Mouse (Mus musculus) forebrain, embryonic 16.5 days (tissue): ENCODE measurements around the gene Olfr1423. TPM values are rescaled to one million over a fixed set of nuclear protein-coding genes. Genes with fewer than 3 reads are reported as not detected.

ENCODE experiments used
- ATAC-seq: fragments of 200-750 bp; cut with Nextera tagmentation; 2 replicates; pipeline ENCODE4 v1.8.0; 2017; ENCODE audit warnings: mild to moderate bottlenecking, moderate library complexity
- H3K27ac ChIP-seq: fragments of 300-500 bp; sonication (generic); 2 replicates; pipeline ENCODE4 v1.5.1; 2014; ENCODE audit warnings: low read length, control low read depth
- H3K27me3 ChIP-seq: fragments of 300-500 bp; sonication (generic); replicated peaks from 2 replicates; pipeline ENCODE4 v1.6.1; 2014; ENCODE audit warnings: low read length; ENCODE audit not compliant: control insufficient read depth, insufficient read depth
- H3K36me3 ChIP-seq: fragments of 300-500 bp; sonication (generic); 2 replicates; pipeline ENCODE4 v1.6.1; 2014; ENCODE audit not compliant: control insufficient read depth, insufficient read depth
- H3K4me1 ChIP-seq: fragments of 300-500 bp; sonication (generic); replicated peaks from 2 replicates; pipeline ENCODE4 v1.6.1; 2014; ENCODE audit warnings: low read length; ENCODE audit not compliant: control insufficient read depth, insufficient read depth
- H3K4me2 ChIP-seq: fragments of 300-500 bp; sonication (generic); 2 replicates; pipeline ENCODE4 v1.6.1; 2014; ENCODE audit warnings: mild to moderate bottlenecking, low read length, control low read depth
- H3K4me3 ChIP-seq: fragments of 300-500 bp; sonication (generic); replicated peaks from 2 replicates; pipeline ENCODE4 v1.5.1; 2014; ENCODE audit warnings: mild to moderate bottlenecking, low read length, control low read depth
- H3K9ac ChIP-seq: fragments of 300-500 bp; sonication (generic); replicated peaks from 2 replicates; pipeline ENCODE4 v1.6.1; 2014; ENCODE audit warnings: low read depth, low read length, control low read depth
- H3K9me3 ChIP-seq: fragments of 300-500 bp; sonication (generic); 2 replicates; pipeline ENCODE4 v1.6.1; 2016; ENCODE audit warnings: low read length; ENCODE audit not compliant: control insufficient read depth
- WGBS: fragments of 180-500 bp; shearing (Covaris S2); extraction: QIAGEN DNeasy Blood & Tissue Kit; methylation state at CpG from one replicate; pipeline ENCODE4 v1.1.7; 2014; 5-methylcytosine and 5-hydroxymethylcytosine counted together
- polyA plus RNA-seq: library from polyadenylated mRNA; unstranded; fragments of >200 nt; fragmentation: Nextera tagmentation; extraction: Ambion mirVana; gene quantifications from 2 replicates; pipeline ENCODE4 v1.2.1, GENCODE M21; 2015

Olfr1423 gene
- polyA plus RNA-seq, 1 experiment from 2014 or later = not detected

DNA sequence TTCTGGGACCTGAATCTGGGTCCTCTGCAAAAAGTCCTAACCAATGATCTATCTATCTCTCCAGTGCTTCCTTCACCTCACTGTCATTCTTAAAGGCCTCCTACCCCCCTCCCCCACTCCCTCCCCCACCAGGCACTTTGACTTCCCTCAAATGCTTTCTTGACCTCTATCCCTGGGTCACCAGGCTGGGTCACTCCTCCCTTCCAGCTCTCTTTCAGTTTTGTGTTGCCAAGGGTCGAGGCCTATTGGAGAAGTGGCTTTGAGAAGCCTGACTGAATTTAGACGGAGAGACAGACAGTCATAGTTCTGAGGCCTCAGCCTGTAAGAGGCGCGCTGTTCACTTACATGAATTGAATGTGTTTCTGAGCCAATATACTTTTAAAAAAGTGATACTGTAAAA is 24.9 kb downstream of the Olfr1423 start:
- no peaks in the 10 kb centered on the region for H3K9me3 ChIP-seq

DNA sequence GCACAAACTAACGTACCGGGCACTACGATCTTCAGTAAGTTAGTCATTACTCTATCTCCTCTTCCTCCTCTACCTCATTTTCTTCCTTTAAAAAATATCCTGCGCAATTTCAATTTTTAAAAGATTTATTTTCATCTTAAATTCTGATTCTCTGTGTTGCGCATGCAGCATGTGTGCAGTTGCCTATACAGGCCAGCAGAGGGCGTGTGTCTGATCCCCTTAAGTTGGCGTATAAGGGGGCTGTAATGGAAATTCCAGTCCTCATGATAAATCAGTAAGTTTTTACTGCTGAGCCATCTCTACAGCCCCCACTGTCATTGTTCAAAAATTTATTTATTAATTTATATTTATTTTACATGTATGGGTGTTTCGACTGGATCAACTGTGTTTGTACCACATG is 25.4 kb downstream of the Olfr1423 start:
- no peaks in the 10 kb centered on the region for H3K9me3 ChIP-seq
- no peaks in the 10 kb centered on the region for H3K27me3 ChIP-seq
- H3K27ac ChIP-seq = no peak overlapping the region
- 72% methylated on average over 8 of the region's 8 CpGs for WGBS
- no peak overlapping the region for H3K4me2 ChIP-seq
- no peak overlapping the region for H3K4me3 ChIP-seq
- no peaks in the 10 kb centered on the region for H3K36me3 ChIP-seq
- H3K9ac ChIP-seq = no peak overlapping the region
- H3K4me1 ChIP-seq = peaks cover 2% of the 10 kb centered on the region; the same call in 1 of the 2 replicates
- no peak for ATAC-seq

More for the DNA sequence above, 24.9 kb downstream of the Olfr1423 start:
- ATAC-seq = no peak
- H3K4me1 ChIP-seq = peaks cover 2% of the 10 kb centered on the region; the same call in 1 of the 2 replicates
- H3K27ac ChIP-seq = no peak overlapping the region
- H3K9ac ChIP-seq = no peak overlapping the region
- H3K36me3 ChIP-seq = no peaks in the 10 kb centered on the region
- no peaks in the 10 kb centered on the region for H3K27me3 ChIP-seq
- H3K4me3 ChIP-seq = no peak overlapping the region
- no peak overlapping the region for H3K4me2 ChIP-seq
- 77% methylated on average over 4 of the region's 4 CpGs for WGBS

DNA sequence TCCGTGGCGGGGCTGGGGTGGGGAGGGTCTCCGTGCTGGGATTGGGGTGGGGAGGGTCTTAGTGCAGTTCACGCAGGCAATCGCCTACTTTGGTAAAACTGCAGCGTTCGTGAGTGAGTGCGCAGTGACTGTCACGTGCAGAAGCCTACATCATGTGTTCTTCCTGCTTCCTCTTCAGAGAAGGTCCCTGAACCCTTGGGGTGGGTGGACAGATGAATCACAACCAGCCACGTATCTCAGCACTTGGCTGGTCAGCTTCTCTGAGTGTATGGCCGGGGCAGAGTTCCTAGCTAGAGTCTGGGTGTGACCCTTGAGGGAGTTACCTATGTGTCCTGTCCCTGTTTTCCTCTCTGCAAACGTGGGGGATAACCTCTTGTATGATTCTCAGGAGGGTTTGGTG is 27.9 kb downstream of the Olfr1423 start:
- Histone ChIP-seq H3K4me1 (peaks cover 2% of the 10 kb centered on the region; the same call in 1 of the 2 replicates), H3K4me2 (peak overlapping the region; percentile 75), H3K4me3 (peak overlapping the region; percentile 71), H3K9me3 (no peaks in the 10 kb centered on the region), H3K36me3 (no peaks in the 10 kb centered on the region), H3K27ac (no peak overlapping the region), H3K9ac (peak overlapping the region; percentile 22; the same call in 1 of the 2 replicates), H3K27me3 (no peaks in the 10 kb centered on the region)
- no peak for ATAC-seq
- 0% methylated on average over 10 of the region's 12 CpGs for WGBS

DNA sequence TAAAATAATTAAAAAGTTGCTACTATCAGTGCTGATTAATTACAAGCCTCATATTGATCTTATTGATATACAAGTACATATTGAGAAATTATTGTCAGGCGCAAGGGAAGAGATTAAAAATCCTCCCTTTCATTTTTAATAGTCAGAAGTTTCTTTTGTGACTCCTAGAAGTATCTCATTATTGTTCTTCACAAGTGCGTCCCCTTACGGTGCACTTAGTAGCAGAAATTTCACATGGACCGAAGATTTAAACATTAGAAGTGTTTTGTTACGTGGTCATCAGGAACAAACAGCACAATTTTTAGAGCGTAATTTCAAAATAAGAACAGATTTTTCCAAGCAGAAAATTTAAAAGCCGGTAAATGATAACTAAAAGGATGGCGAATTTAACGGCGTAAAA is 28.5 kb downstream of the Olfr1423 start:
- no peak for ATAC-seq
- WGBS = 1% methylated on average over 10 of the region's 10 CpGs
- Histone ChIP-seq H3K27ac (no peak overlapping the region), H3K4me1 (peaks cover 2% of the 10 kb centered on the region; the same call in 1 of the 2 replicates), H3K36me3 (no peaks in the 10 kb centered on the region), H3K9ac (no peak overlapping the region), H3K27me3 (no peaks in the 10 kb centered on the region), H3K4me3 (peak overlapping the region; percentile 71), H3K9me3 (no peaks in the 10 kb centered on the region), H3K4me2 (peak overlapping the region; percentile 75)

DNA sequence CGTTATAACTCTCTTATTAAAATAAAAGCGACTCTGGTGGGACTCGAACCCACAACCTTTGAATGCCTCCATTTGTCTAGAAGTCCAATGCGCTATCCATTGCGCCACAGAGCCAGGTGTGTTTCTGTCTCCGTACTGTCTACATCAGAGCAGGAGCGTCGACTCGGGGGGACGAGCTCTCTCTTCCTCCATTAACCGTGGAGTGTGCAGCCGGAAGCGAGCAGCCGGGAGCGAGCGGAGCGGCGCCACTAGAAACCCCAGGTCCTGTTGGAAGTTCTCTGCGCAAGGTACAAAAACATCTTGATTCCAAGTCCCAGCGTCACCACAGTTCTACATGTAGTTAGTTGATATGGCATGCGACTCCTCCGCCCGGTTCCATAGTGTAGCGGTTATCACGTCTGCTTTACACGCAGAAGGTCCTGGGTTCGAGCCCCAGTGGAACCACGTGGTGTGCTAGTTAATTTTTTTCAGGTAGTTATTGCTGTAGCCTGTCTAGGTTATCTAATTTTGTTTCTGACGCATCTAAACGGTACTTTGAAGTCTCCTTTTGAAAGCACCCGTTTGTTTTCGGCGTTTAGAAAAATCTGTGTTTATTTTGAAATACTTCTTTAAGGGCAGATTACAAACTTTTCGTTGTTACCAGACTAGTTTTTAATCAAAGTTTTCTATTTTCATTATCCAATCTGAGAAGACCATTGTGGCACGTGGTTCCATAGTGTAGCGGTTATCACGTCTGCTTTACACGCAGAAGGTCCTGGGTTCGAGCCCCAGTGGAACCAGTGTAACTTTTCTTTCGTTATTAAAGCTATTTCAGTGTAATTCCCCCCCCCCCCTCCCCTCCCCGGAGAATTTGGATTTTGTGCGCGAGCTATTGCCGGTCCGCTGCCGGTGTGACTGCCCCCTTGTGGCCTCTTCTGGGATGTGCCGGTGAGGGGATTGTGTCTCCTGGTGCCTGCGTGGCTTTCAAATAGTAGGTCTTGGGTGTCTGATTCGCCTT is 29.3 kb downstream of the Olfr1423 start:
- Histone ChIP-seq H3K36me3 (no peaks in the 10 kb centered on the region), H3K4me2 (peak overlapping the region; percentile 75), H3K27me3 (no peaks in the 10 kb centered on the region), H3K4me3 (peak overlapping the region; percentile 71), H3K9ac (peak overlapping the region; percentile 52), H3K27ac (peak overlapping the region; percentile 82), H3K9me3 (no peaks in the 10 kb centered on the region), H3K4me1 (peaks cover 4% of the 10 kb centered on the region; the same call in 1 of the 2 replicates)
- WGBS = under 1% methylated on average over 49 of the region's 49 CpGs
- ATAC-seq = peak; percentile 76

DNA sequence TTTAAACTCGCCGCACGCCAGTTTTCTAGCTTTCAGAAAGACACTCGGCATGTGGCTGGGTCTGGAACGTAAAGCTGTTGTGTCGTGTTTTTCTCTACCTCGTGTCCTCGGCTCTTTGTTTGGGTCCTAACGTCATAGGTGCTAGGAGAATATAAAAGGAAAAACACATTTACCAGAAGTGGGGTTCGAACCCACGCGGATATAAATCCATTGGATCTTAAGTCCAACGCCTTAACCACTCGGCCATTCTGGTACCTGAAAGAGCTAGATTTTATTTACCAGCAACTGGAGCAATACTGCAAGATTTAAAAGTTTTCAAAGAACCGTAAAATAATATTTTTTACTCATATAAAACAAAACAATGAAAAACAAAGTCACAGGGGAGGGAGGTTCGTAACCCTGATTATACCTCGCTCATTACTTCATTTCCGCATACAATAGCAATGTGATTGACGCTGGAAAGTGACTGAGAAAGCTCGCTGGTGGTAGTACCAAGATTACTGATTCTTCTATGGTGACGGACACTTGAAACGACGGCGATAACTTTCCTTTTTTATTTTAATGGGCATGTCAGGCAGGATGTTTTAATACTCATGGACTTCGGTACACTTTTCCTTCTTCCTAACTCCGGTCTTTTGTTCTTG is 30.1 kb downstream of the Olfr1423 start:
- Histone ChIP-seq H3K27ac (peak overlapping the region; percentile 96), H3K9ac (peak overlapping the region; percentile 93), H3K9me3 (no peaks in the 10 kb centered on the region), H3K4me1 (peaks cover 10% of the 10 kb centered on the region; the same call in 1 of the 2 replicates), H3K27me3 (no peaks in the 10 kb centered on the region), H3K4me2 (peak overlapping the region; percentile 75), H3K36me3 (no peaks in the 10 kb centered on the region), H3K4me3 (peak overlapping the region; percentile 71)
- ATAC-seq = peak; percentile 59
- WGBS = under 1% methylated on average over 26 of the region's 26 CpGs

DNA sequence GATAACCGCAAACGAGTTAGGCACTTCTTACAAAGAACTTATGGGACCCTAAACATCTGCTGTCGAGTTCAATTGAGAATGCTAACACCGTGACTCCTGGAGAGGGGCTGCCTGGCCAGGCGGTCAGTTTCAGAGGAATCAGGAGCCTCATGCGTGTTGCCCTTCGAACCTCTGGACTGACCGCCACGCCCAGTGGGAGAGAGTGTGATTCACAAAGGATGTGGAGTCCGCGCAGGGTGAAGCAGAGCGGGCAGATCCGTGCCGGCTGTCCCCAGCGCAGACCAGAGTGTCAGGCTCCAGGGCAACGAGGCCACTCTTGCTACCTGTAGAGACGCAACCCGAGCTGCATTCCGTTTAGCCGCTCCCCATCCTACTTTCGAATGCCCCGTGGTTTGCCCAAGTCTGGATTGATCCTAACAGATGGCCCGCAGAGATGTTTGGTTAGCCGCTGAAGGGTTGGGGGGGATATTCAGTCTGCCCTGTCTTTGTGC is 30.8 kb downstream of the Olfr1423 start:
- H3K9me3 ChIP-seq = no peaks in the 10 kb centered on the region
- H3K4me1 ChIP-seq = peaks cover 10% of the 10 kb centered on the region; the same call in 1 of the 2 replicates
- H3K4me3 ChIP-seq = peak overlapping the region; percentile 71
- H3K4me2 ChIP-seq = peak overlapping the region; percentile 75
- peak; percentile 7 for ATAC-seq
- peak overlapping the region; percentile 96 for H3K27ac ChIP-seq
- peak overlapping the region; percentile 93 for H3K9ac ChIP-seq
- H3K27me3 ChIP-seq = no peaks in the 10 kb centered on the region
- WGBS = 0% methylated on average over 24 of the region's 24 CpGs
- H3K36me3 ChIP-seq = no peaks in the 10 kb centered on the region

DNA sequence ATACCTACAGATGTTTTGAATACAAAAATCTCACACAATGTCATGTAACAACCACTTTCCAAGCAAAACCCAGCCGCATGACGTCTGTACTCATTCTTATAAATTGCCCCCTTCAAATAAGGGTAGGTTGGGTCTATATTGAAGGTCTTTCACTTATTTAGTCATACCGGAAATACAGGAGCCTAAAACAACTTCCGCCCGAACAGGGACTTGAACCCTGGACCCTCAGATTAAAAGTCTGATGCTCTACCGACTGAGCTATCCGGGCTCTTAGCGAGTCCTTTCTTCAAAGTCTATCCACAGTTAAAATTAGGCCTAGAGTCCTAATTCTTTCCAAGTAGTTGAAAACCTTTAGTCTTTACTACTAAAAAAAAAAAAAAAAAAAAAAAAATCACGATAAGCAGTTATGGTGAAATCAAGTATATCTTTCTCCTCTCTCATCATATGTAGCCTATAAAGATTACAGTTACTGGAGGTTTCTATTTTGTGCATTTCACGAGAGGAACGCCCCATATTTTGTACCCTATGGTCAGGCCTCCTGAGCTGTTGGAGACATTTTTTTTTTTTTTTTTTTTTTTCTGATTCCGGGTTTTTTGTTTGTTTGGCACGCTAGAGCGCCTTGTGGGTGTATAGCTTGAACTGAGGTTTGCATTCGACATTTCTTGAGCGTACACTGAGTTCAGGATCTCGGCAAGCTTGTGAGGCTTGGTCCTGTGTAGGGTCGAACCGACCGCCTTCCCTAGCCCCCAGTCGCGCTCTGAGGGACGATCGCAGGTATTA is 31.4 kb downstream of the Olfr1423 start:
- H3K9me3 ChIP-seq = no peaks in the 10 kb centered on the region
- H3K36me3 ChIP-seq = no peaks in the 10 kb centered on the region
- peaks cover 11% of the 10 kb centered on the region for H3K4me1 ChIP-seq
- WGBS = 1% methylated on average over 24 of the region's 24 CpGs
- peak overlapping the region; percentile 75 for H3K4me2 ChIP-seq
- H3K27ac ChIP-seq = peak overlapping the region; percentile 96
- H3K4me3 ChIP-seq = peak overlapping the region; percentile 71
- H3K9ac ChIP-seq = peak overlapping the region; percentile 93
- no peaks in the 10 kb centered on the region for H3K27me3 ChIP-seq
- ATAC-seq = peak; percentile 11
